Mouse (Mus musculus) megakaryocyte, embryonic 14.5 days (primary cell): ENCODE measurements around the gene Copa.

Experiments
- FLI1 ChIP-seq: IDR thresholded peaks from 2 replicates; pipeline ENCODE4 v1.6.1; 2012; ENCODE audit warnings: low read length, inconsistent platforms, mixed read lengths
- GATA1 ChIP-seq: IDR thresholded peaks from 3 replicates; pipeline ENCODE4 v1.6.1; 2012; ENCODE audit warnings: mixed read lengths, low read length, inconsistent platforms, borderline replicate concordance

- TF ChIP-seq GATA1: no peak
- TF ChIP-seq FLI1: no peak
These were observed 9.7 kb upstream of the Copa start for GRCm38 (mm10) chr1:172072604-172073003.
